Mouse (Mus musculus): ENCODE data around the gene Bcan. TPM values are rescaled to one million over a fixed set of nuclear protein-coding genes. Genes with fewer than 3 reads are reported as not detected.

The Bcan gene
- 121 and 130 TPM in 2 replicates for polyA plus RNA-seq (2012; rRNA removed)

DNA sequence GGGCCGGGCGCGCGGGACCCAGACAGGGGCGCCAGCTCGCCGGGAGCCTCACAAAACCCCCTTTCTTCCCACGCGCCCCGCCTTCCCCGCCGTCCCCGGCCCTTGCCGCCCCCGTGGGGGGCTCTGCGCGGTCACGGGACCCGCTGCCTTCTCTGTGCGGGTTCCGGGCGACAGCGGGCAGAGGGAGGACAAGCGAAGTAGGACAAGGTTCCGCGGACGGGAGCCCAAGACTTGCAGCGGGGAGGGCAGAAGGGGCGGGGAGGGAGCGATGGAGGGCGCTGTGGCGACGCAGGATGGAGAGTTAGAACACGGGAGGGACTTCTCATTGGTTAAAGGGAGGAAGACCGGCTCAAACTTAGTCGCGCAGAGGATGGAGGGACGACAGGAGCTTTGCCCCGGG lies at the start of gene Bcan:
Gene Bcan (minus strand): TSS at position 50 of the 400 bp plus-strand sequence.

GRCm38 (mm10) chr3:88042661-88043421 lies 42.8 kb upstream of the Bcan start, which contains the start of gene Gpatch4:
TSS of gene Gpatch4 (plus strand) at chr3:88043108.

GRCm38 (mm10) chr3:88027434-88028186 lies 27.6 kb upstream of the Bcan start, which contains the start of gene Hapln2:
TSS of gene Hapln2 (minus strand) at chr3:88027583.

DNA sequence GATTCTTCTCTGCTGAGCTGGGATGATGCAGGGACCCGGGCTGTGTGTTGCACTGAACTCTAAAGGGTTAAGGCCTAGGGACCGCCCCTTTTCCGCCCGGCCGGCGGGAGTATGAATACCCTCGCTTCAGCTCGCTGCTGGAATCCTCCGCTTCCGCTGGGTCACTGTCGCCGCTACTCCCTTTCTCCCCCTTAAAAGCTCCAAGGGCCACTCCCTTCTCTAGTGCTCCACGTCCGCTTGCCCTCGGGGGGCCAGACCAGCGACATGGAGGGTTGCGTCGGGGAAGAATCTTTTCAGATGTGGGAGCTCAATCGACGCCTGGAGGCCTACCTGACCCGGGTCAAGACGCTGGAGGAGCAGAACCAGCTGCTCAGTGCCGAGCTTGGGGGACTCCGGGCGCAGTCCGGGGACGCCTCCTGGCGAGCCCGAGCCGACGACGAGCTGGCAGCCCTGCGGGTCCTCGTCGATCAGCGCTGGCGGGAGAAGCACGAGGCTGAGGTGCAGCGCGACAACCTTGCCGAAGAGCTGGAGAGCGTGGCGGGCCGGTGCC lies 29.0 kb downstream of the Bcan start, which contains the start of gene Nes:
Gene Nes (plus strand): TSS at position 140 of the 550 bp plus-strand sequence.

DNA sequence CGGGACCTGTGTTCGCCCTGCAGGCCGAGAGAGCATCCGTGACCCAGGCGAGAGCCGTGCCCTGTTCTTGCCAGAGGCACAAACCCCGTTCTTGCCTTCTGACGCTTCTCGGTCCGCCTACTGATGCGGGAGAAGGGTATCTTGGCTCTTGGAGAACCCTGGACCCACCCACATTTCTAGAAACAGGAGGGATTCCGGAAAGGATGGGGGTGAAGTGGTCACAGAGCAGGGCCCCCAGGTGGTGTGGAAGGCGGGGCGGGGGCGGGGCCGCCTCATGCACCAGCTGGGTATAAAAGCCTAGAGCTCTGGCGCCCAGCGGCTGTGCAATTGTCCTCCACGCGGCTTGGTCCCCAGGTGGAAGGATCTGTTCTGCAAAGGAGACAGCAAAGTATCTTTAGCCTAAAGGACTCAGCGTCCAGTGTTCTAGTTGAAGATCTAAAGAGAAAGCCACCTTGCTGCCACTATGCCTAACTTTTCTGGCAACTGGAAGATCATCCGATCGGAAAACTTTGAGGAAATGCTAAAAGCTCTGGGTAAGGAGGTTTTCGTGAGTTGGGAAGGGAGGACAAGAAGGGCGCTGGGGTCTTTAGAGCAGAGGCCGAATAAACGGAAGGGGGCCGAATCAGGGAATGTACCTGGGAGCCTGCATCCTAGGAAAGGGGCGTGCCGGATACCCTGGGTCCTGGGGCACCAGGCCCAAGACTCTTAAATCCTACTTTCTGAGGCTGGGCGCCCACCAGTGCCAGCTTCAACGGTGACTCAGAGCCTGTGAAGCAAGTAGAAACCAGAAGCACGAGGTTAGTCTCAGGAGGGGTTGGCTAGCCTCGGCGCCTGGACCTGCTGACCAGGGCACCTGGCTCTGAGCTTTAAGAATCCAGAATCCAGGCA lies 51.4 kb downstream of the Bcan start, which contains the start of gene Crabp2:
Gene Crabp2 (plus strand): TSS at position 289 of the 888 bp plus-strand sequence.

Other genes with a start within 250 kb of the Bcan start
- 1.8 and 4.8 TPM in 2 replicates for gene Ntrk1, start 205.1 kb downstream of the Bcan start, polyA plus RNA-seq (2012; rRNA removed)
- gene Insrr, start 203.3 kb downstream of the Bcan start, polyA plus RNA-seq (2012; rRNA removed), result 1.3 and 1.5 TPM in 2 replicates
- 8.9 and 9.2 TPM in 2 replicates for gene Pear1, start 175.9 kb downstream of the Bcan start, polyA plus RNA-seq (2012; rRNA removed)
- 0.01 TPM in 1 of 2 replicates, not detected in the other for gene Sh2d2a, start 153.5 kb downstream of the Bcan start, polyA plus RNA-seq (2012; rRNA removed)
- gene Prcc, start 114.6 kb downstream of the Bcan start, polyA plus RNA-seq (2012; rRNA removed), result 45.4 and 48.6 TPM in 2 replicates
- gene Hdgf, start 93.9 kb downstream of the Bcan start, polyA plus RNA-seq (2012; rRNA removed), result 150 and 157 TPM in 2 replicates
- gene Mrpl24, start 80.7 kb downstream of the Bcan start, polyA plus RNA-seq (2012; rRNA removed), result 75.9 and 78.5 TPM in 2 replicates
- 21.5 and 21.7 TPM in 2 replicates for gene Isg20l2, start 69.9 kb downstream of the Bcan start, polyA plus RNA-seq (2012; rRNA removed)
- 48.3 and 48.6 TPM in 2 replicates for gene Rrnad1, start 69.5 kb downstream of the Bcan start, polyA plus RNA-seq (2012; rRNA removed)
- 13.0 and 16.9 TPM in 2 replicates for gene Crabp2, start 51.6 kb downstream of the Bcan start, polyA plus RNA-seq (2012; rRNA removed)
- gene Nes, start 29.2 kb downstream of the Bcan start, polyA plus RNA-seq (2012; rRNA removed), result 14.2 and 14.3 TPM in 2 replicates
- gene Hapln2, start 27.4 kb upstream of the Bcan start, polyA plus RNA-seq (2012; rRNA removed), result 0.70 and 0.87 TPM in 2 replicates
- 13.5 and 16.7 TPM in 2 replicates for gene Gpatch4, start 42.9 kb upstream of the Bcan start, polyA plus RNA-seq (2012; rRNA removed)
- 82.0 and 87.5 TPM in 2 replicates for gene Naxe, start 58.3 kb upstream of the Bcan start, polyA plus RNA-seq (2012; rRNA removed)
- gene Ttc24, start 78.1 kb upstream of the Bcan start, polyA plus RNA-seq (2012; rRNA removed), result not detected in 2 replicates
- 4.9 and 5.1 TPM in 2 replicates for gene Iqgap3, start 81.7 kb upstream of the Bcan start, polyA plus RNA-seq (2012; rRNA removed)
- 45.6 and 57.2 TPM in 2 replicates for gene Mef2d, start 142.1 kb upstream of the Bcan start, polyA plus RNA-seq (2012; rRNA removed)

Data from central nervous system, embryonic 18 days (tissue).